Mouse (Mus musculus): ENCODE measurements around the gene Zscan20.

Gene Zscan20

DNA sequence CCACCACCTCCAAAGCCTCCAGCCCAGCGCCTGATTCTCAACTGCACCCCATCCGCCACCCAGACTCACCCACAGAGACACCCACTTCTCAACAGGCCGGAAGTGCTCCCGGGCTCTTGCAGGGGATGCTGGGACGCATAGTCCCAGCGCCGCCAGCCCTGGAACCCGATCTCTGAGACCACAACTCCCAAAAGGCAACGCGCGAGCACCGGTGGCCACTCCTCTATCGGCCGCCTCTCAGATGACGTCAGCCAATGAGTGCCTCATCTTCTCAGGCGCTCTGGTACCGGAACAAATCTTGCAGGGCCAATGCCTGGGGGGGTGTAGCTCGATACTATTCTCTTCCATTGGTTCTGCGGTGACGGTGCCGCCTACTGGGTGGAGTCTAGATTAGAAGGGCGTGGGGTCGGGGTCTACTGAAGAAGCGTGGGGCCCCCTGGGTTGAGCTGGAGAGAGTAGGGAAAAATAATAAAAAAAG lies at the start of gene Zscan20:
Gene Zscan20 (minus strand): TSS at position 174 of the 478 bp plus-strand sequence.
- no peaks in the 10 kb centered on the region for H3K27me3 ChIP-seq (ENCODE audit: control insufficient read depth, insufficient read depth, low read length, poor library complexity, severe bottlenecking)
- no peaks in the 10 kb centered on the region for H3K36me3 ChIP-seq (ENCODE audit: control insufficient read depth, insufficient read depth, low read length, poor library complexity, severe bottlenecking)
- DNase-seq (ENCODE audit: low read depth, low spot score) = peak; percentile 97

GRCm38 (mm10) chr4:128655446-128655845 lies 45.5 kb upstream of the Zscan20 start:
- DNase-seq (ENCODE audit: low read depth, low spot score) = no peak
- Histone ChIP-seq H3K36me3 (ENCODE audit: control insufficient read depth, insufficient read depth, low read length, poor library complexity, severe bottlenecking) (no peaks in the 10 kb centered on the region), H3K27me3 (ENCODE audit: control insufficient read depth, insufficient read depth, low read length, poor library complexity, severe bottlenecking) (no peaks in the 10 kb centered on the region)

DNA sequence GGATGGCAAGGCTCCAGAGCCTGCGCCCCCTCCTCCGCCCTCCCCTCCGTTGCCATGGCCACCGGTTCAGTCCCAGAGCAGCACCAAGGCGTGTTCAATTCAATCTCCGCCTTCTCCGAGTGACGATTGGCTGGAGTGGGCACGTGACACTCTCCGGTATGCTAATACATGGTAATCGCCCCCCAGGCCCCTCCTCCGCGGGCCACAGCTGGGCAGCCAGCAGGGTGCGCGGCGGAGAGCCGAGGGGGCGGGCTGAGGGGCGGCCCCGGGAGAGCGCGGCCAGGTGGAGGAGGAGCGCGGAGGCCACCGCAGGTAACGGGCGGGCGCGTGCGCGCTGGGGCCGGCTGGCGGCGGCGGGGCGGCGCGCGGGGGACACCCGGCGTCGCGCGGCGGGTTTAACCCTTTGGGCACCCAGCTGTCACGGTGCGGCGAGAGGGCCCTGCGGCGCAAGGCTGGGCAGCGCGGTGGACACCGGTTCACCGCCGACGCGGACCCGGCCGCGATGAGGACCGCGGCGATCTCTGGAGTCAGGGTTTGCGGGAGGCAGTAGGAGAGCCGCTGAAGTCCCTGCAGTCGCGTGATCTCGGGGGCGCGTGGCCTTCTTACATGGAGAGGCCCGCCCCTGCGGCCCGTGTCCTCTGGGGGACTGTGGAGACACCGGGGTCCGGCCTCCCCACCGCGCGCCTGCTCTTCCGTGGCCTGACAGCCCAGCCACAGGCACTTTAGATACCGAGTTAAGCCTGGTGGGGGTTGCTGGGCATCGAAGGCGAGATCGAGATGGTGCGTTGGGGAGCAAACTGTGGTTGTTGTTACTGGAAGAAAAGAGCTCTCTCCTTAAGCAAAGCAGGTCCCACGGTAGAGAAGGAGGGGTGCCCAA lies 44.8 kb upstream of the Zscan20 start, which contains the start of gene Phc2:
Gene Phc2 (plus strand): TSS at position 198 of the 877 bp plus-strand sequence.
- Histone ChIP-seq H3K36me3 (ENCODE audit: control insufficient read depth, insufficient read depth, low read length, poor library complexity, severe bottlenecking) (no peaks in the 10 kb centered on the region), H3K27me3 (ENCODE audit: control insufficient read depth, insufficient read depth, low read length, poor library complexity, severe bottlenecking) (no peaks in the 10 kb centered on the region)
- DNase-seq (ENCODE audit: low read depth, low spot score) = peak; percentile 95

DNA sequence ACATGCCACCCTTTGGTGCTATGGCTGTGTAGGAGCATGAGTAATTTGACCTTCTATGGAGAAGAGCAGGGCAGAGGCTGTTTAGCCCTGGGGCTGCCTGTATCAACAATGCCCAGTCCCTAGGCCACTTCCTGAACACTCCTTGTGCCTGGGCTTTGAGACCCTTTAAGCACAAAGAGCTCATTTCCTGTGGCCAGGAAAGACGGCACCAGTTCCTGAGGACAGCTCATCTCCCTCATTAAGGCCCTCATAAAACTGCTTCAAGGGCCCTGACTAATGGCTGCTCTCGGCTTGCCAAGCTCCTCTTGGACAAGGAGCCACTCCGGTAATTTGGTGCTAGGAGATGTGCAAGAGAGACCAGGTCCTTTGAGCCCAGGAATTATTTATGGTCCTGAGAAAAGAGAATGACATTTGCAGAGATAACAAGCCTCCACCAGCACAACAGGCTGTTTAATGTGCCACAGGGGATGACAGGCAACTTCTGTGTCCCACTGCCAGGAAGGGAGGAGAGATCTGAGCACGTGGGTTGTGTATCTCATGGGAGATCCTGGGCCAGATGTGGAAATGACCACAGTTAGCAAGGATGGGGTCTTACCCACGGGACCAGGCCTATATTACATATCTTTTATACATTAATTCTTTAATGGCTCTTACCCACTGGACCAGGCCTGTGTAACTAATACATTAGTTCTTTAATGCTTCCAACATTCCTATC lies 42.8 kb upstream of the Zscan20 start:
- Histone ChIP-seq H3K27me3 (ENCODE audit: control insufficient read depth, insufficient read depth, low read length, poor library complexity, severe bottlenecking) (no peaks in the 10 kb centered on the region), H3K36me3 (ENCODE audit: control insufficient read depth, insufficient read depth, low read length, poor library complexity, severe bottlenecking) (no peaks in the 10 kb centered on the region)
- no peak for DNase-seq (ENCODE audit: low read depth, low spot score)

DNA sequence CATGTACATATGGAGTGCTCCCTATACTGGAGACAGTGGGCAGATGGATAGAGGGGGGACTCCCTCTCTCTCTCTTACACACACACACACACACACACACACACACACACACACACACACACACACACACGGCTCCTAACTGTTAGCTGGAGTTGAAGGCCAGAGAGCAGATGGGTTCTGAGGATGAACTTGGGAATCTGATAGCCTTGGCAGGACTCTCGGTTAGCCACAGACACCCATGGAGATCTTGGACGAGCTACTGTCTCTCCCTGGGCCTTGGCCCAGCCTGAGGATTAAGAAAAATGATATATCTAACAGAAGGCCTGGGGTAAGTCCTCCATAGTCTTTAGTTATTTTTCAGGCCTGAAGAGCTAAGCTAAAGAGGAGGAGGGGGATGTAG lies 41.6 kb upstream of the Zscan20 start:
- DNase-seq (ENCODE audit: low read depth, low spot score) = no peak
- Histone ChIP-seq H3K36me3 (ENCODE audit: control insufficient read depth, insufficient read depth, low read length, poor library complexity, severe bottlenecking) (no peaks in the 10 kb centered on the region), H3K27me3 (ENCODE audit: control insufficient read depth, insufficient read depth, low read length, poor library complexity, severe bottlenecking) (no peaks in the 10 kb centered on the region)

DNA sequence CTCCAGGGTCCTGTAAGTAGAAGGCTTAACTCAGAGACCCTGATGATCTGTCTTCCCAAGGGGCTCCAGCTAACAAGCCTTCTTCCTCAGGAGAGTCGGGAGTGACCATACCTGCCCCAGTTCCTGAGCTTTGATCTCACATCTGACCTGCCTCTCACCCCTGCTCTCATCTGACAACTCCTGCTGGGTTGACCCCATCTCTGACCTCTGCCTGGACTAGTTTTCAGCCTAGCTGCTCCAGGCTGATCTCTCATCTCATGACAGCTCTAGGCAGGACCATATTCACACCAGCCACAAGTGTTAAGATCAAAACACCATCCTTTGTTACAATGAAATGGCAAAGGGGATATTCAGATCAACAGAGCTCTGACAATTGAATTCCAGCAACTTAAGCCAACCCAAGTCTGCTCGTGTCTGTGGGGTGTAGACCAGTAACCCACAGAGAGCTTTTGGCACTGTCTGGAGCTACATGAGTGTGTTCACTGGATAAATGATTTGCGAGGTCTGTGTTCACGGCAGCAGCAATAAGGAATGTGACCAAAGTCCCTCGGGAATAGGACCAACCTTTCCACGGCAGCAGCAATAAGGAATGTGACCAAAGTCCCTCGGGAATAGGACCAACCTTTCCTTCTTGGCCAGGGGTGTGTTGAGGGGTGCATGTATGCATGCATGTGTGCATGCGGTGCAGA lies 38.8 kb upstream of the Zscan20 start:
- H3K36me3 ChIP-seq (ENCODE audit: control insufficient read depth, insufficient read depth, low read length, poor library complexity, severe bottlenecking) = no peaks in the 10 kb centered on the region
- no peaks in the 10 kb centered on the region for H3K27me3 ChIP-seq (ENCODE audit: control insufficient read depth, insufficient read depth, low read length, poor library complexity, severe bottlenecking)
- no peak for DNase-seq (ENCODE audit: low read depth, low spot score)

GRCm38 (mm10) chr4:128646762-128647161 lies 36.9 kb upstream of the Zscan20 start:
- Histone ChIP-seq H3K36me3 (ENCODE audit: control insufficient read depth, insufficient read depth, low read length, poor library complexity, severe bottlenecking) (no peaks in the 10 kb centered on the region), H3K27me3 (ENCODE audit: control insufficient read depth, insufficient read depth, low read length, poor library complexity, severe bottlenecking) (no peaks in the 10 kb centered on the region)
- no peak for DNase-seq (ENCODE audit: low read depth, low spot score)

DNA sequence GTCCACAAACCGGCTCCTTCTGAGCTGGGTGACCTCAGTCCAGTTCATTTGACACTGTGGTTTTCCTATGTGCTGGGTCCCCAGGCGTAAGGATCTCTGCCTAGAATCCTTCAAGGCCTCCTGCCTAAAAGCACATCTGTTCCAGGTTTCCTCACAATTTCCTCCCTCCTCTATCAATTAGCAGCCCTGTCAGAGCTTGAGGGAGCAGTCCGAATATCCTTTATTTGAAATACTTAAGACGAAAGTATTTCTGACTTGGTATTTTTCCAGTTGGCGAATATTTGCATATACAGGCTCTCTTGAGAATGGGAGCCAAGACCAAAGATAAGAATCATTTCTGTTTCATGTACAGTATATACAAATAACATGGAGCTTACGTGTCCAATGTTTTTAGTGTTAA lies 36.0 kb upstream of the Zscan20 start:
- DNase-seq (ENCODE audit: low read depth, low spot score) = no peak
- H3K36me3 ChIP-seq (ENCODE audit: control insufficient read depth, insufficient read depth, low read length, poor library complexity, severe bottlenecking) = no peaks in the 10 kb centered on the region
- no peaks in the 10 kb centered on the region for H3K27me3 ChIP-seq (ENCODE audit: control insufficient read depth, insufficient read depth, low read length, poor library complexity, severe bottlenecking)

- DNase-seq (ENCODE audit: low read depth, low spot score) = no peak
- Histone ChIP-seq H3K27me3 (ENCODE audit: control insufficient read depth, insufficient read depth, low read length, poor library complexity, severe bottlenecking) (no peaks in the 10 kb centered on the region), H3K36me3 (ENCODE audit: control insufficient read depth, insufficient read depth, low read length, poor library complexity, severe bottlenecking) (no peaks in the 10 kb centered on the region)
These were observed 32.1 kb upstream of the Zscan20 start for GRCm38 (mm10) chr4:128641766-128642717.

- Histone ChIP-seq H3K27me3 (ENCODE audit: control insufficient read depth, insufficient read depth, low read length, poor library complexity, severe bottlenecking) (no peaks in the 10 kb centered on the region), H3K36me3 (ENCODE audit: control insufficient read depth, insufficient read depth, low read length, poor library complexity, severe bottlenecking) (no peaks in the 10 kb centered on the region)
- DNase-seq (ENCODE audit: low read depth, low spot score) = peak; percentile 24
These were observed 28.5 kb upstream of the Zscan20 start for GRCm38 (mm10) chr4:128638265-128638923.

GRCm38 (mm10) chr4:128637250-128637649 lies 27.4 kb upstream of the Zscan20 start:
- Histone ChIP-seq H3K27me3 (ENCODE audit: control insufficient read depth, insufficient read depth, low read length, poor library complexity, severe bottlenecking) (no peaks in the 10 kb centered on the region), H3K36me3 (ENCODE audit: control insufficient read depth, insufficient read depth, low read length, poor library complexity, severe bottlenecking) (no peaks in the 10 kb centered on the region)
- DNase-seq (ENCODE audit: low read depth, low spot score) = no peak

GRCm38 (mm10) chr4:128635894-128636585 lies 26.1 kb upstream of the Zscan20 start:
- Histone ChIP-seq H3K36me3 (ENCODE audit: control insufficient read depth, insufficient read depth, low read length, poor library complexity, severe bottlenecking) (no peaks in the 10 kb centered on the region), H3K27me3 (ENCODE audit: control insufficient read depth, insufficient read depth, low read length, poor library complexity, severe bottlenecking) (no peaks in the 10 kb centered on the region)
- no peak for DNase-seq (ENCODE audit: low read depth, low spot score)

DNA sequence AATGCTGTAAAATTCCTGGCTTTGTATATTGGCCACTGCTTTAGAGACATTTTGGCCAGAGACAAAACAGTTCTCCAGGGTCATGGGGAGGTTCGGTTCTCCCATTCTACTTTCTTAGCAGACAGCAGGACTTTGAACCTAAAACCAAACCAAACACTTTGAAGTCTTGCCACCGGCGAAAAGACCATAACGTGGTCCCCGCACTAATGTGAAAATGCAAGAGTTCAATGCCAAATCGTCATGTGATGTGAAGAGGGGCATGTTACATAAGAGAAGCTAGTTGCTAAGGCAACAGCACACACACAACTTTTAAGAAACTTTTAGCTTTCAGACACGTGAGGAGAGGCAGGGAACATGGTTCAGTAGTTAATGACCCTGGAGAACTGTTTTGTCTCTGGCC lies 25.6 kb upstream of the Zscan20 start:
- no peak for DNase-seq (ENCODE audit: low read depth, low spot score)
- no peaks in the 10 kb centered on the region for H3K36me3 ChIP-seq (ENCODE audit: control insufficient read depth, insufficient read depth, low read length, poor library complexity, severe bottlenecking)
- no peaks in the 10 kb centered on the region for H3K27me3 ChIP-seq (ENCODE audit: control insufficient read depth, insufficient read depth, low read length, poor library complexity, severe bottlenecking)
